Comparison of ENCODE assay signal across 8 mouse cellular contexts in the genomic region with DNA sequence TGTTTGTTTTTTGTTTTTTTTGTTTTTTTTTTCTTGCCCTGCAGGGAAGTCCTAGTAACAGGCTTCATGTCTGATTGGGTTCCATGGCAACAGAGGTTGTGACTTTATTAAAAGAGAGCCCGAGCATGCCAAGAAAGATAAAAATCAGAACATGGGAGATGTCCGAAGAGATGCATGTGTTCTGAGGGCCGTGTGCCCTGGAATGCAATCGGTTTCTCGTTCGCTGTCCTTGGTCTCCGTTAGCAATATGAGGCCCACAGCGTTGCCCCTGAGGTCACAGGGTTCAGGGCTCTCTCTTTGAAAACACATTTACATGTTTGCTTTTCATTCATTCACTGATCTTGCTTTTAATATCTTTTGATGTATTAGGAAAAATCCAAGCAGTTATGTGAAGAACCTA.
DNase-seq lines count a peak whose midpoint lies in the region; ATAC-seq and TF ChIP-seq lines count a peak whose summit lies in the region.

No protein-coding gene starts in this region.

- H3K4me2 ChIP-seq in lung, embryonic 15.5 days = peak overlapping the region; percentile 54
- peak overlapping the region; percentile 62 for H3K4me2 ChIP-seq in liver, embryonic 11.5 days
- peak overlapping the region; percentile 75 for H3K4me2 ChIP-seq in stomach, embryonic 16.5 days (ENCODE audit: low read depth, low read length)

- TF ChIP-seq CTCF in gastrocnemius, adult 2 months (IDR thresholded peaks at IDR 0.05) = no peak

- 0 out of 2 replicates have a peak overlapping the region, but pooled peaks have one; percentile 21 for H3K9ac ChIP-seq in lung, embryonic 15.5 days
- H3K9ac ChIP-seq in liver, embryonic 11.5 days (ENCODE audit: low read depth, low read length) = no peak overlapping the region
- peak overlapping the region; percentile 71 for H3K9ac ChIP-seq in stomach, embryonic 16.5 days (ENCODE audit: low read length)

- peak overlapping the region; percentile 68 for H3K4me3 ChIP-seq in gastrocnemius, adult 2 months
- no peak overlapping the region for H3K4me3 ChIP-seq in lung, embryonic 15.5 days
- H3K4me3 ChIP-seq in liver, embryonic 11.5 days (ENCODE audit: low read depth, low read length) = no peak overlapping the region
- peak overlapping the region; percentile 49 for H3K4me3 ChIP-seq in stomach, embryonic 16.5 days (replicated peaks; ENCODE audit: low read length)

- WGBS in lung, embryonic 15.5 days = 27% methylated on average over 8 of the region's 8 CpGs
- 59% methylated on average over 8 of the region's 8 CpGs for WGBS in liver, embryonic 11.5 days
- WGBS in stomach, embryonic 16.5 days = 31% methylated on average over 8 of the region's 8 CpGs

- DNase-seq in gastrocnemius, adult 2 months = no peak
- DNase-seq in gastrocnemius, postnatal 4 days (ENCODE audit: low spot score in 2 of 2) = no peak
- DNase-seq in lung, adult 18-20 months = no peak
- no peak for DNase-seq in liver, embryonic 11.5 days (ENCODE audit: low spot score)
- DNase-seq in urinary bladder, postnatal 14 days (ENCODE audit: low spot score) = no peak
- DNase-seq in urinary bladder, adult 18-20 months (ENCODE audit: low spot score in 2 of 2) = no peak

- H3K9me3 ChIP-seq in lung, embryonic 15.5 days = no peaks in the 10 kb centered on the region; the same call in 1 of the 2 replicates
- H3K9me3 ChIP-seq in liver, embryonic 11.5 days (ENCODE audit: control insufficient read depth, low read length) = peaks cover 4% of the 10 kb centered on the region; the same call in 1 of the 2 replicates
- 0 out of 2 replicates have a peak, but pooled peaks cover 5% of the 10 kb centered on the region for H3K9me3 ChIP-seq in stomach, embryonic 16.5 days (replicated peaks; ENCODE audit: control insufficient read depth, low read length)

- intact Hi-C loops in gastrocnemius, adult 2 months (cut with DNase I) = loop anchor here (2.0 kb wide), 1 partner anchor 18 kb away; no protein-coding TSS in a partner anchor

- ATAC-seq in lung, embryonic 15.5 days (ENCODE audit: borderline replicate concordance, extremely low read depth, low FRiP score, low TSS enrichment) = no peak
- no peak for ATAC-seq in liver, embryonic 11.5 days (replicated peaks; ENCODE audit: low FRiP score)
- no peak for ATAC-seq in stomach, embryonic 16.5 days (ENCODE audit: insufficient read depth, low FRiP score)

- H3K4me1 ChIP-seq in lung, embryonic 15.5 days = peaks cover 24% of the 10 kb centered on the region
- H3K4me1 ChIP-seq in liver, embryonic 11.5 days (replicated peaks; ENCODE audit: control insufficient read depth, insufficient read depth, low read length) = peaks cover 17% of the 10 kb centered on the region
- peaks cover 21% of the 10 kb centered on the region for H3K4me1 ChIP-seq in stomach, embryonic 16.5 days (ENCODE audit: control insufficient read depth, insufficient read depth, low read length)

- H3K36me3 ChIP-seq in lung, embryonic 15.5 days = no peaks in the 10 kb centered on the region
- H3K36me3 ChIP-seq in liver, embryonic 11.5 days (ENCODE audit: control insufficient read depth, insufficient read depth, low read length) = peaks cover 2% of the 10 kb centered on the region; the same call in 1 of the 2 replicates
- no peaks in the 10 kb centered on the region for H3K36me3 ChIP-seq in stomach, embryonic 16.5 days (ENCODE audit: control insufficient read depth, insufficient read depth, low read length)

- peak overlapping the region; percentile 87 for H3K27ac ChIP-seq in gastrocnemius, adult 2 months
- no peak overlapping the region; the same call in 1 of the 2 replicates for H3K27ac ChIP-seq in lung, embryonic 15.5 days
- no peak overlapping the region for H3K27ac ChIP-seq in liver, embryonic 11.5 days (ENCODE audit: low read depth, low read length)
- peak overlapping the region; percentile 97 for H3K27ac ChIP-seq in stomach, embryonic 16.5 days (ENCODE audit: low read length)

- no peaks in the 10 kb centered on the region for H3K27me3 ChIP-seq in lung, embryonic 15.5 days
- H3K27me3 ChIP-seq in liver, embryonic 11.5 days (replicated peaks; ENCODE audit: control insufficient read depth, insufficient read depth, low read length) = no peaks in the 10 kb centered on the region
- no peaks in the 10 kb centered on the region for H3K27me3 ChIP-seq in stomach, embryonic 16.5 days (ENCODE audit: control insufficient read depth, insufficient read depth, low read length)

Comparison
In these comparisons a context has a peak if more than half of its experiments do, and no peak if none do; other contexts are left out.
1. H3K27ac ChIP-seq: peak in gastrocnemius, adult 2 months (single experiment) and stomach, embryonic 16.5 days (single experiment); none in lung, embryonic 15.5 days (single experiment) and liver, embryonic 11.5 days (single experiment).
2. H3K4me3 ChIP-seq: peak in gastrocnemius, adult 2 months (single experiment) and stomach, embryonic 16.5 days (single experiment); none in lung, embryonic 15.5 days (single experiment) and liver, embryonic 11.5 days (single experiment).
3. Peak in every context shown above with its lines, with median percentiles within 50 percentile points of each other: H3K4me2 ChIP-seq.